Mouse (Mus musculus) frontal cortex, postnatal 36 days (tissue): ENCODE measurements around the gene Hamp2.
"Not testable (repeated sequence)": the region's sequence is repeated elsewhere in the genome, so short reads cannot be mapped to it uniquely, and the experiment has no call there.

Experiments used
- DNase-seq, 2 experiments: peaks; one replicate each; pipeline ENCODE4 v3.0.0; 2022; ENCODE audit warnings: low spot score in 2 of 2

Gene Hamp2

DNA sequence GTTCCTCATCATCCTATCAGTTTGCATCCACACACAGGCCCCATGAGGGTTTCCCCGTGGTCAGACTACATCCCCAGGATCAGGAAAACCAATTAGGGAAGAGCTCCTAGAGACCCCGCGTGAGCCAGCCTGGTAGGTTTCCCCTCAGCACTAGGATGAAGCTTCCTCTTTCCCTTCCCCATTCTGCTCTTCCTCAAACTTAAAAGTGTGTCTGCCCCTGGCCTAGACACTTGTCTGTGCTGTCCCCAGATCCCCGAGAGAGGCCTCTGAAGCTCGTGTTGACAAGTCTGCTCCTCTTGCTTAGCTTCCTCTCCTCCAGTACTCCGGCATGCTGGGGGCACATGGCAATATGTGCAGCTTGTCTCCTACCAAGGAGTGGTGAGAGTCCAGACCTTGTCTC lies 29.0 kb upstream of the Hamp2 start:
- no peak for DNase-seq

DNA sequence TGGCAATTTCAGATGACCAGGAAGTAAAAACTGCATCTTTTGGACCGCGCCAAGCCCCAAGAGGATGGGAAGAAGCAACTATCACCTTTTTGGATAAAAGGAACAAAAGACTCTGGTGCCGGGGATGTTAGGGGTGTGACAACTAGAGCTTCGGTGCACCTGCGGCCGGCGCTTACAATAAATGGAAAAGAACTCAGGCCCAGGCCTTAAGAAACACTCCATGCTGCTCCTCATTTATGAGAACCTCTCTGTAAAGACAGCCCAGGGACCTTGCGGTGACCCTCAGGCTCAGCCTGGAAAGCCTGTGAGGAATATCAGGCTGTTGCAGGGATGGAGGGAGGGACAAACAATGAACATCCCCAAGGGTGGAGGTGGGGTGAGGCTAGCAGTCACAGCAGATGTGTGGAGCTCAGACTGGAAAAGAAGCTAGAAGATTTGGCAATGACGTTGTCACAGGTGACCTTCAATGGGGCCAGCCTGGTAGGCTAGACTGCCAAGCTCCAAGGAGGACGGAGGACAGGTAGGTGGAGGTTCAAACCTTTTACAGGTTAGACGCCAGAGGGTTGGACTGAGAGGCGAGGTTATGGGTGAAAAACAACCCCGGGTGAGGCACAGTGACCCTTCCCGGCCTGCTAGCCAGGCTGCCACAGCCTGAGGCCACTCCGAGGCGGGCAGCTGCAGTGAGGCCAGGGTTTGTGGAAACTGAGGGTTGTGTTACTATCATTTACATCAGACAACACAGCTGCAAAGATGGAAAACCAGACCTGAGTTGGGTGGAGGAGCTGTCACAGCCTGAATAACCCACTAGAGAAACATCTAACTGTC lies 28.2 kb upstream of the Hamp2 start:
- DNase-seq = no peak

DNA sequence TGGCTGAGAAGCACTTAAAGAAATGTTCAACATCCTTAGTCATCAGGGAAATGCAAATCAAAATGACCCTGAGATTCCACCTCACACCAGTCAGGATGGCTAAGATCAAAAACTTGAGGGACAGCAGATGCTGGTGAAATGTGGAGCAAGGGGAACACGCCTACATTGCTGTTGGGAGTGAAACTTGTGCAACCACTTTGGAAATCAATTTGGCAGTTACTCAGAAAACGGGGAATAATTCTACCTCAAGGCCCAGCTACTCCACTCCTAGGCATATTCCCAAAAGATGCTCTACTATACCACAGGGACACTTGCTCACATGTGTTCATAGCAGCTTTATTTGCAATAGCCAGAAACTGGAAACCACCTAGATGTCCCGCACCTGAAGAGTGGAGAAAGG lies 25.4 kb upstream of the Hamp2 start:
- DNase-seq = not testable (repeated sequence)

DNA sequence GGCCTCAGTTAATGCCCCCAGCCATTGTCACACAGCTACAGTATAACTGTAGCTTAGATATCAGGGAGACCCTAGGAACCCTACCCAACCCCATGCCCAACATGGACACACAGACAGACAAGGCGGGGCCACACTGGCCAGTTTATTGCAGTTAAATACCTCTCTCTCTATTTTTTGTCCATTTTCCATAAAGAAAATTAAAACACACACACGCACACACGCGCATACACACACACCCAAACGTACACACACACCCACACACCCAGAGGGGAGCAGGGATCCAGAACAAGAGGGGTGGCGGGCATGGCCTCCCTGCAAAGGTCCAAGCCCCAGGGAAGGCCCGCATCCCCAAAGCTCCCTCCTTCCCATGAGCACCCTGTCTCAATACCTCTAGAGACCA lies 21.4 kb upstream of the Hamp2 start:
- no peak for DNase-seq

DNA sequence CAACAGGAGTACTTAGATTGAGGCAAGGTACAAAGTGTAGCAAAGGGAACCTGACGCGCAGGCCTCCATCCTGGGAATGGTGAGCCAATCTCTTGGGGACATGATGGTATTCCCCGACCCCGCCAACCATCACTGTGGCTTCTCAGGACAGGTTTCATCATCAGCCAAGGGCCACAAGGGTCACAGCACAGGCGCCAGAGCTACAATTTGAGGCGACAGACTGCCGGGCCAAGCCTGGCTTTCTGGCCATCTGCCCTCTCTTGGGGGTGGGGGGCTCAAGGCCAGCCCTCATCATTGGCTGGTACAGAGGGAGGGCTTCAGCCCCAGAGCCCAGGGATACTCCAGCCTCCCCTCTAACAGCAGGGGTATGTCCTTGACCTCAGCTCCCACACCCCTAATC lies 21.0 kb upstream of the Hamp2 start:
- DNase-seq = not testable (repeated sequence)

DNA sequence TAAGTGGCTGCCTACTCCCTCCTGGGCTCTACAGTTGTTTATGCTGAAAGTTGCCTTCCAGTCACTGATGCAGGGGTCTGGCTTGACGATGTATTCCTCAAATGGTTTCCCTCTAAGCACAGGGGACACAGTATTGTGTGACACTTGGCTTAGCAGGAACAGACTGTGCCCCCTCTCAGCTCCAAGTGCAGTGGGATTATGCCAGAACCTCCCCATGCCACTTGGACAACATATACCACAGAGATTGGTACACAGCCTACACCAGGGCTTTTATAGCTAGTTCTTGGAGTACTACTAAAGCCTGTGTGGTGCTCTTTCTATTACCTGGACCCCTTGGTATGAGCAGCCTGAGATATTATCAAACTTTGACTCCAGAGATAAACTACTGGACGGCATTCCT lies 20.2 kb upstream of the Hamp2 start:
- DNase-seq = not testable (repeated sequence)

GRCm38 (mm10) chr7:30943909-30944635 lies 19.6 kb upstream of the Hamp2 start, which contains the start of gene Hamp:
TSS of gene Hamp (minus strand) at chr7:30944032.
- DNase-seq = no peak

GRCm38 (mm10) chr7:30942365-30942764 lies 17.9 kb upstream of the Hamp2 start:
- DNase-seq = not testable (repeated sequence)

GRCm38 (mm10) chr7:30940070-30940469 lies 15.6 kb upstream of the Hamp2 start:
- DNase-seq = not testable (repeated sequence)

- not testable (repeated sequence) for DNase-seq
These were observed 11.1 kb upstream of the Hamp2 start for GRCm38 (mm10) chr7:30935422-30936099.

DNA sequence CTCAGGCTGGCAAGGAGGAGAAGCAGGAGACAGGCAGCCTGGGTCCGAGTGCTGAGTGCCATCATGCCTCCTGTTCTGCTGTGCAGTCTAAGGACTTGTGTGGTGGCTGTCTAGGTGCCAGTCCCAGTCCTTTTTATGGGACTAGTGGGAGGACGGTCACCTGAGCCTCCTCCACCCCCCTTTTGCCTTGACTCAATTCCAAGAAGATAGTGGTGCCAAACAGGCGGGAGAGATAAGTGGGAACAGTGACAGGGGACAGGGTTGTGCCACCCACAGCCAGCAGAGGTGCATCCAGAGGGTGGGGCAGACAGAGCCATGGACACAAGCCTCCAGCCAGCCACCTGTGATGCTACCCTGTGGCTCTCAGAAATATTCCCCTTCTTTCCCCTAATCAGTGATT lies 410 bp downstream of the Hamp2 start:
- DNase-seq = no peak

DNA sequence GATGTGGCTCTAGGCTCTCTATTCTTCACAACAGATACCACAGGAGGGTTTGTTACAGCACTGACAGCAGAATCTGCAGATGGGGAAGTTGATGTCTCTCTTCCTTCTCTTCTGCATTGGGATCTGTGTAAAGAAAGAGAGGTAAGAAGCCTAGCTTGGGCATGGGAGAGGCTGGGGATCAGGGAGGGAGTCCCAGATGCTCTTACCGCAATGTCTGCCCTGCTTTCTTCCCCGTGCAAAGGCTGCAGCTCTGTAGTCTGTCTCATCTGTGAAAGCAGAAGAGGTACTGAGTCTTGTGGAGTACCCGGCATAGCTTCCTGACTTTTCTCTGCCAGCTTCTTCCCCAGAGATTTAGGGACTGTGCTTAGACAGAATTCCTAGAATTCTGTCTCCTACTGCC lies 2.0 kb downstream of the Hamp2 start:
- not testable (repeated sequence) for DNase-seq

DNA sequence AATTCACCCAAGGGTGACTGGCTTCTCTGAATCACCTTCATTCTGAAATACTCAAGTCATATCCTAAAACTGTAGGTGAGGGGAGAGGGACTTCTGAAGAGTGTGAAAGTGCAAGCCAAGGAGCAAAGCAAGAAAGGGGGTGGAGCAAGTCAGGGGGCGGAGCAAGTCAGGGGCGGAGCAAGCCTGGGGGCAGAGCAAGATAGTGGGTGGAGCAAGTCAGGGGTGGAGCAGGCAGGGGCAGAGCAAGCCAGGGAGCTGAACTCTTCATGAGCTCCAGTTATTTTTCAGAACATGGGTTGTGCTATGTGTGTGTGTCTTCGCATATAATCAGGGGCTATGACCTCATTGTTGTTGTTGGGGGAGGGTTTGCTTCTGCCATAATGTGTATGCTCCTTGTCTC lies 4.3 kb downstream of the Hamp2 start:
- no peak for DNase-seq

DNA sequence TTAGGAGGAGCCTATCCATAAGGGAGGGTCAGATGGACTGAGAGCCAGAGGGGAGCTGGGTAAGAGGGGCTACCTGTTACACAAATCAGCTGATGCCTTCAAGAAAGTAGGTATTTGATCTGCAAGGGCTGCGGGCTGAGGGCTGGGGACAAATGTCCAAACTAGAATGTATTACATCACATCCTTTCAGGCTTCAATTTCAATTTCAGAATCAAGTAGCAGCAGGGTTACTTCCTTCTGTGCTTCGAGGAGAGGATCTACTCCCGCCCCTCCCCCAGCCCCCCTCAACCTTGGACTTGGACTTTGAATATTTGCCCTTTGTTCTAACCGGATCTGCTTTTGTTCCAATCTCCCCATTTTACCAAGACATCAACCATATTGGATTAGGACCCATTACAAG lies 7.3 kb downstream of the Hamp2 start:
- DNase-seq = no peak

GRCm38 (mm10) chr7:30916713-30917112 lies 7.8 kb downstream of the Hamp2 start:
- no peak for DNase-seq

DNA sequence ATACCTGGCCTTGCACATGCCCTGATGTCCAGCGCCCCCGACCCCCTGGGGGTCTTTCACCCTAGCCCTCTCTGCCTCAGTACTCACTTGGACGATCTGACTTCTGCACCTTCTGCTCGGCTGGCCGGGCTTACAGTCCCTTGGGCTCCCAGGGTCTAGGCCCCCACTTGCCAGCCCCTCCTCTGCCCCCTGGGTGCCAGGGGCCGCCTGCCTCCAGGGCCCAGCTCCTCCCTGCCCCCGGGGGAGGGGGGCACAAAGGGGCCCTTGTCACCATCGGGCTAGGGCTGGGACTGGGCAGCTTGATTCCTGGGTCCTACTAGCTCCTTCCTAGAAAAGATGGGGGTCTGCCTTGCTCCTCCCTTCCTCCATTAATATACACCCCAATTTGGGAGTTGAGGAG lies 9.7 kb downstream of the Hamp2 start, which contains the start of gene Mag:
Mag (minus strand) TSS at position 142 of the 400 bp plus-strand sequence.
- no peak for DNase-seq

GRCm38 (mm10) chr7:30909773-30910172 lies 14.7 kb downstream of the Hamp2 start:
- no peak for DNase-seq

- DNase-seq = no peak
These were observed 15.5 kb downstream of the Hamp2 start for GRCm38 (mm10) chr7:30908992-30909431.

GRCm38 (mm10) chr7:30908277-30908991 lies 16.0 kb downstream of the Hamp2 start:
- no peak for DNase-seq

DNA sequence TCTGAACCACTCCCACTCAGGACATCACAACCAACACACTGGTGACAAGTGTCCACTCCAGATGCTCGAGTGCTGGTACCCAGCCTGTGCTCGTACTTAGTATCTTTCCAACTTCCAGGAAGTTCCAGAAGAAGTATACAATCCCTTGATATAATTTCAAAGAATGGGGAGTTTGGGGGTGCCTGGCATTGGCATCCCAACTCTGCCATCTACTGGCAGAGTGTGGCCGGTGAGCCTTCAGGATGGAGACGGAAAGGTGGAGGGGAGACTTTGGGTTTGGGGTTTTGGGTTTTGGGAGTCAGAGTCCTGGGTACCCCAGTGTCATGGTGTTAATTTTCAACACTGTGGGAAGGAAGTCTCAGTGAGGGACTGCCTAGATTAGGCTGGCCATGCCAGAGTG lies 20.4 kb downstream of the Hamp2 start:
- peak in 1 of 2 experiments; percentile 39 for DNase-seq

DNA sequence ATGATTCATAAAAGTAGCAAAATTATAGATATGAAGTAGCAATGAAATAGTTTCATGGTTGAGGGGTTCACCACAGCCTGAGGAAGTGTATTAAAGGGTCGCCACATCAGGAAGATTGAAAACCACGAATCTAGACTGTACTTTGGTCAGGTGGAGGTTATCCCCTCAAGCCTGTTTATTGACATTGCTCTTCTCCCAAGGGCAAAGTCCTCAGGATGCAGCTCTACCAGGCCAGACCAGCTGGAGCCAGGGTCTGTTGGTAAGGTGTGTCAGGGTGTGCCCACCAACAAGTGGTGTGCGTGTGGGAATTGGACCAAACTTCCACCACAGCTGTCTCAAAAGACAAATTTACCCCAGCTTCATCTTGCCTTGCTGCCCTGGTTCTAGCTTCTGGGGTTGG lies 29.3 kb downstream of the Hamp2 start:
- no peak for DNase-seq

GRCm38 (mm10) chr7:30892515-30892914 lies 32.0 kb downstream of the Hamp2 start:
- no peak for DNase-seq
